Mouse (Mus musculus): ENCODE results near the gene Mtor.

GRCm38 (mm10) chr4:148604541-148605165 is 156.2 kb downstream of the Mtor start:
- TF ChIP-seq POLR2A (IDR thresholded peaks at IDR 0.05; ENCODE audit: insufficient read depth, low read depth, low read length), result no peak
- TF ChIP-seq CTCF (IDR thresholded peaks at IDR 0.05; ENCODE audit: insufficient read depth, low read depth, low read length), result peak; percentile 68

Measured in olfactory bulb, adult 2 months (tissue).